Mouse (Mus musculus): ENCODE measurements around the gene Fndc5. TPM values are rescaled to one million over a fixed set of nuclear protein-coding genes. Genes with fewer than 3 reads are reported as not detected.

Gene Fndc5
- polyA plus RNA-seq, 1 experiment from 2014 or later, result 2.6 TPM

- Histone ChIP-seq H3K27ac (no peak overlapping the region), H3K4me3 (no peak overlapping the region), H3K36me3 (no peaks in the 10 kb centered on the region), H3K27me3 (ENCODE audit: low read depth, poor library complexity, severe bottlenecking) (peaks cover 32% of the 10 kb centered on the region), H3K9me3 (replicated peaks) (no peaks in the 10 kb centered on the region), H3K4me1 (peaks cover 51% of the 10 kb centered on the region)
- no peak for DNase-seq (ENCODE audit: low spot score)
- WGBS, result 41% methylated on average over 9 of the region's 9 CpGs
These were observed 7.4 kb upstream of the Fndc5 start for GRCm38 (mm10) chr4:129129387-129129786.

DNA sequence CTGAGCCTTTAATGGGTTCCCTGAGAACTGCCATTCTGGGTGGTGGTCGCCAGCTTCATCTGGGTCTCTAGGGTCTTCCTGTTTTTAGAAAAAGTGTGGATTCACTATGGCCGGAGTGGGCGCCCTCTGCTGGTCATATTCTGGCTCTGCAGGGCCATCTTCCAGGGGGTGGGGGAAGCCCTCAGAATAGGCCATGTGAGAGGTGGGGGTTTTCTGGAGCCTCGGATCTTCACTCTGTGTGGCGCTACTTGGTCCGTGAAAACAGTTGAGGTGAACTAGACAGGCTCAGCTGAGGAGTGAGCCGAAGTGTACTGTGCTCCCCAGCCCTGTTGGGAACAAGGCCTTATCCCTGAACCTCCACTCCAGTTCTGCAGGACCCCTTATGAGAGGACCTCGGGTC is 6.7 kb upstream of the Fndc5 start:
- DNase-seq (ENCODE audit: low spot score), result peak; percentile 86
- Histone ChIP-seq H3K27me3 (ENCODE audit: low read depth, poor library complexity, severe bottlenecking) (peaks cover 26% of the 10 kb centered on the region), H3K9me3 (replicated peaks) (no peaks in the 10 kb centered on the region), H3K36me3 (no peaks in the 10 kb centered on the region), H3K4me3 (peak overlapping the region; percentile 49), H3K27ac (peak overlapping the region; percentile 86), H3K4me1 (peaks cover 51% of the 10 kb centered on the region)
- WGBS, result 2% methylated on average over 8 of the region's 8 CpGs

- Histone ChIP-seq H3K4me1 (peaks cover 50% of the 10 kb centered on the region), H3K9me3 (replicated peaks) (no peaks in the 10 kb centered on the region), H3K4me3 (peak overlapping the region; percentile 49), H3K27me3 (ENCODE audit: low read depth, poor library complexity, severe bottlenecking) (peaks cover 26% of the 10 kb centered on the region), H3K27ac (peak overlapping the region; percentile 86), H3K36me3 (no peaks in the 10 kb centered on the region)
- WGBS, result 2% methylated on average over 17 of the region's 17 CpGs
- DNase-seq (ENCODE audit: low spot score), result peak; percentile 70
These were observed 6.0 kb upstream of the Fndc5 start for GRCm38 (mm10) chr4:129130755-129131303.

- peak overlapping the region; percentile 70 for H3K27ac ChIP-seq
- H3K36me3 ChIP-seq, result no peaks in the 10 kb centered on the region
- H3K4me3 ChIP-seq, result peak overlapping the region; percentile 24
- peaks cover 43% of the 10 kb centered on the region for H3K4me1 ChIP-seq
- H3K9me3 ChIP-seq (replicated peaks), result no peaks in the 10 kb centered on the region
- DNase-seq (ENCODE audit: low spot score), result peak; percentile 94
- peaks cover 54% of the 10 kb centered on the region for H3K27me3 ChIP-seq (ENCODE audit: low read depth, poor library complexity, severe bottlenecking)
- 9% methylated on average over 15 of the region's 15 CpGs for WGBS
These were observed 1.8 kb upstream of the Fndc5 start for GRCm38 (mm10) chr4:129134799-129135585.

- peaks cover 55% of the 10 kb centered on the region for H3K27me3 ChIP-seq (ENCODE audit: low read depth, poor library complexity, severe bottlenecking)
- peaks cover 36% of the 10 kb centered on the region for H3K4me1 ChIP-seq
- no peak overlapping the region for H3K27ac ChIP-seq
- 47% methylated on average over 2 of the region's 2 CpGs for WGBS
- H3K36me3 ChIP-seq, result no peaks in the 10 kb centered on the region
- no peak overlapping the region for H3K4me3 ChIP-seq
- no peak for DNase-seq (ENCODE audit: low spot score)
- H3K9me3 ChIP-seq (replicated peaks), result no peaks in the 10 kb centered on the region
These were observed 1.2 kb upstream of the Fndc5 start for GRCm38 (mm10) chr4:129135637-129136036.

DNA sequence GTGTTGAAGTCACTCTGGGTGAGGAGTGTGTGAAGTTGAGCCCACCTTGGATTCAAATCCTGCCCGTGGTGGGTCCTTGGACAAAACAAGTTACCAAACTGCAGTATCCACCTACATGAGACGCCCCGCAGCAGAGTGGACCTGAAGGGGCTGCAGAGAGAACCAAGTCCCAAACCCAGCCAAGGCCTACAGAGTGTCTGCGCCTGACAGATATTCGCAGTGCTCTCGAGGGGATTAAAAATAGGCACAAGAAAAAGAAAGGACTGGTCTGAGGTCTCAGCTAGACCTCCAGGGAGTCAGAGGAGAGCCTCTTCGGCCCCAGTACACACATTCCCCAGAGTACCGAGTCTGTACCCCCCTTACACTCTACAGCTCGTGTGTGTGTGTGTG is 615 bp upstream of the Fndc5 start:
- Histone ChIP-seq H3K4me3 (peak overlapping the region; percentile 68), H3K4me1 (peaks cover 31% of the 10 kb centered on the region), H3K36me3 (no peaks in the 10 kb centered on the region), H3K27me3 (ENCODE audit: low read depth, poor library complexity, severe bottlenecking) (peaks cover 55% of the 10 kb centered on the region), H3K9me3 (replicated peaks) (no peaks in the 10 kb centered on the region), H3K27ac (peak overlapping the region; percentile 82)
- 33% methylated on average over 9 of the region's 9 CpGs for WGBS
- no peak for DNase-seq (ENCODE audit: low spot score)

DNA sequence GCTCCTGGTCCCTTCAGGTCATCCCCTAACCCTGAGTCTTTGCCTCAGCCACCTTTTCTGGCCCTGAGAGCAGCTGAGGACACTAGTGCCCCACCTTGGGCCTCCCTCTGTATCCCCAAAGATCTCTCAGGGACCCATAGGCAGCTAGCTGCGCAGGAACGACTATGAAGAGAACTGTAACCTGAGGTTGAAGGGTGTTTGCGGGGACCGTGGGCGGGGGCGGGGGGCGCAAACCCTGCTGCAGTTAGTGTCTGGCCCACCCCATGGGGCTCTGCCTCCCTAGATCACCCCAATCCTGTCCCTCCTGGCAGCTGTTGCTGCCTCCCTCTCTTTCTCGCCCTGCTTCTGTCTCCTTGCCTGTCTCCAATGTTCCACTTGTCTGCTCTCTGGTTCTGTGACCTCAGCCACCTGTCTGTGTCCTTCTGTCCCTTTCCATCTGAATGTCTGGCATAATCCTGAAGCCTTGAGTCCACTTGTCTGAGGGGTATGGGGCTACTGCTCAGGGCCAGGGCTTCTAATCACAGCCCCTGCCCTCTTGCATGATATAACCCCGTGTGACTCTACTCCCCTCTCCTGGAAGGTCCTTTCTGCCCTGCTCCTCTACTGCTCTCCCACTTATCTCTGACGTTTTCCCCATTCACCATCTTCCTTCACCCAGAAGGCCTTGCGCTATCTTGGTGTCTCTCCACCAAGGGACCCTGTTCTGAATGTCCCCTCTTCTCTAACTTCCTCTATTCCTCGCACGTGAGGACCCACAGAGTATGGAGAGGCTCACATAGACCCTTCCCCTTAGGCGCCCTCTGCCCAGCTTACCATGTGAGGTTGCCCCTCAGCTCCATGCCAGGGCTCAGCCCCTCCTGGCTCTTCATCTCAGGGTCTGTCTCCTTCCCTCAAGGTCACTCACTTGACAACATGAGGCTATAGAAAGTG is 858 bp downstream of the Fndc5 start:
- H3K27ac ChIP-seq, result peak overlapping the region; percentile 82
- WGBS, result 41% methylated on average over 14 of the region's 14 CpGs
- peaks cover 49% of the 10 kb centered on the region for H3K27me3 ChIP-seq (ENCODE audit: low read depth, poor library complexity, severe bottlenecking)
- H3K9me3 ChIP-seq (replicated peaks), result no peaks in the 10 kb centered on the region
- DNase-seq (ENCODE audit: low spot score), result no peak
- peak overlapping the region; percentile 68 for H3K4me3 ChIP-seq
- no peaks in the 10 kb centered on the region for H3K36me3 ChIP-seq
- peaks cover 28% of the 10 kb centered on the region for H3K4me1 ChIP-seq

DNA sequence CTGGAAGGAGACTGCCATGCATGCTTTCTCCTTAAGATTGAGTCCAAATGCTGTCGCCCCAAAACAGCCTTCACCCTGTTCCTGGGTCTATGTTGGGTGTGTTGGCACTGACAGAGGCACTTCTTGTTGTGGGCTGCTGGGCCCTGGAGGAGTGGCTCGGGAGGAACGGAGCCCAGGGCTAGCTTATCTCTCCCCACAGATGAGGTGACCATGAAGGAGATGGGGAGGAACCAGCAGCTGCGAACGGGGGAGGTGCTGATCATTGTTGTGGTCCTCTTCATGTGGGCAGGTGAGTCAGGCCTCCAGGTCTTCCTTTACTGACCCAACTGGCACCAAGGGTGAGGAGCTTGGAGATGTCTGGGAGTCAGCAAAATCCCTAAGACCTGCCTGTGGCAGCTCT is 2.8 kb downstream of the Fndc5 start:
- no peak overlapping the region for H3K4me3 ChIP-seq
- peaks cover 26% of the 10 kb centered on the region for H3K4me1 ChIP-seq
- H3K27me3 ChIP-seq (ENCODE audit: low read depth, poor library complexity, severe bottlenecking), result peaks cover 49% of the 10 kb centered on the region
- H3K9me3 ChIP-seq (replicated peaks), result no peaks in the 10 kb centered on the region
- WGBS, result 83% methylated on average over 5 of the region's 5 CpGs
- H3K36me3 ChIP-seq, result peaks cover 8% of the 10 kb centered on the region
- no peak for DNase-seq (ENCODE audit: low spot score)
- no peak overlapping the region for H3K27ac ChIP-seq

DNA sequence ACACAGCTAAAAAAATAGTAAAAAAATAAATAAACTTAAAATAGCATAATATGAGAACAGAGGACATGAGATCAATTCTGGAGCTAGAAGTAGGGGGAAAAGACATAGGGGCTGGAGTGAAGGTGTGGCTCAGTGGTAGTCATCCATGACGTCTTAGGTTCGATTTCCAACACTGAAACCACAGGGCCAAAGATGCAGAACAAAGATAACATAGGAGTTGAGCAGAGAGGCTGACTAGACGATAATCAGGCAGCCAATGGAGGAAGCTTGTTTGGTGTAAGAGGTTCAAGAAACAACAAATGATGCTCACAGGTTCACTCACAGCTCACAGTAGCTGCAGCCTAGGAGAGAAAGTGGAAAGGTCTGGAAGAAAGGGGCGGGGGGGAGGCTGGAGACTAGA is 4.0 kb downstream of the Fndc5 start:
- H3K4me3 ChIP-seq, result no peak overlapping the region

GRCm38 (mm10) chr4:129141560-129142438 is 5.0 kb downstream of the Fndc5 start:
- no peak overlapping the region for H3K4me3 ChIP-seq

More for the DNA sequence above, 4.0 kb downstream of the Fndc5 start:
- Histone ChIP-seq H3K4me1 (peaks cover 16% of the 10 kb centered on the region), H3K9me3 (replicated peaks) (no peaks in the 10 kb centered on the region), H3K27me3 (ENCODE audit: low read depth, poor library complexity, severe bottlenecking) (peaks cover 40% of the 10 kb centered on the region), H3K36me3 (peaks cover 11% of the 10 kb centered on the region), H3K27ac (no peak overlapping the region)
- no peak for DNase-seq (ENCODE audit: low spot score)
- WGBS, result 88% methylated on average over 4 of the region's 4 CpGs

GRCm38 (mm10) chr4:129142439-129143045 is 5.7 kb downstream of the Fndc5 start:
- peaks cover 16% of the 10 kb centered on the region for H3K36me3 ChIP-seq
- no peak overlapping the region for H3K4me3 ChIP-seq
- peaks cover 23% of the 10 kb centered on the region for H3K27me3 ChIP-seq (ENCODE audit: low read depth, poor library complexity, severe bottlenecking)
- 90% methylated on average over 11 of the region's 11 CpGs for WGBS
- no peaks in the 10 kb centered on the region for H3K9me3 ChIP-seq (replicated peaks)
- H3K27ac ChIP-seq, result no peak overlapping the region
- DNase-seq (ENCODE audit: low spot score), result no peak
- peaks cover 3% of the 10 kb centered on the region; the same call in 1 of the 2 replicates for H3K4me1 ChIP-seq

More at GRCm38 (mm10) chr4:129141560-129142438, 5.0 kb downstream of the Fndc5 start:
- DNase-seq (ENCODE audit: low spot score), result no peak
- peaks cover 10% of the 10 kb centered on the region for H3K4me1 ChIP-seq
- 83% methylated on average over 17 of the region's 17 CpGs for WGBS
- peaks cover 31% of the 10 kb centered on the region for H3K27me3 ChIP-seq (ENCODE audit: low read depth, poor library complexity, severe bottlenecking)
- H3K9me3 ChIP-seq (replicated peaks), result no peaks in the 10 kb centered on the region
- H3K27ac ChIP-seq, result no peak overlapping the region
- peaks cover 13% of the 10 kb centered on the region for H3K36me3 ChIP-seq

DNA sequence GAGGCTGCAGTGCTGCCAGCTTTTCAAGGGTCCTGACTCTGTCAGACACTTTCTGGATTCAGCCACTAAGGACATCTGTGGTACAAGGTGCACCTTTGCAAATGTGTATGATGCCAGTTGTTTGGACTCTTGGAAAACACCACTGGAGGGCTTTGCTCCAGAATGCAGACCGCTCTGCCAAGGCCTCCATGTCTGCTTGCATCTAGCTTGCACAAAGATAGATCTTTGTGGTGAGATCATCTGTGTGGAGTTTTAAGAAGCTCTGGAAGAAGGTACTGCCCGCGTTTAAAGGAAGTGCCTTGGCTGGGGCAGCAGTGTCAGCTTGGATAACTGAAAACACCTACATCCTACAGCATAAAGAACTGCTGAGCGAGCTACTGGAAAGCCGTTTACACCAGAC is 6.7 kb downstream of the Fndc5 start:
- Histone ChIP-seq H3K27me3 (ENCODE audit: low read depth, poor library complexity, severe bottlenecking) (peaks cover 14% of the 10 kb centered on the region), H3K4me1 (0 out of 2 replicates have a peak, but pooled peaks cover 3% of the 10 kb centered on the region), H3K9me3 (replicated peaks) (no peaks in the 10 kb centered on the region), H3K36me3 (peaks cover 25% of the 10 kb centered on the region), H3K27ac (no peak overlapping the region), H3K4me3 (no peak overlapping the region)
- no peak for DNase-seq (ENCODE audit: low spot score)
- 88% methylated on average over 5 of the region's 5 CpGs for WGBS
